ENCODE assay signal across 8 mouse cellular contexts in genomic region chr1:191910646-191911045, GRCm38 (mm10). TPM values are rescaled to one million over a fixed set of nuclear protein-coding genes. Genes with fewer than 3 reads are reported as not detected.
DNase-seq lines count a peak whose midpoint lies in the region; ATAC-seq and TF ChIP-seq lines count a peak whose summit lies in the region.
"Had no signal": no experiment of that assay in that cellular context is flagged by ENCODE, and none has a peak within 500 bp of the region (broad histone marks: within the 10 kb centered on the region; RNA-seq: fewer than 3 reads in every experiment).

No protein-coding gene starts in this region.

- no peak for ATAC-seq in hindbrain, embryonic 14.5 days (ENCODE audit: low FRiP score)
- no peak for ATAC-seq in midbrain, embryonic 16.5 days
- ATAC-seq in erythroid progenitor cell, adult 5-6 weeks (replicated peaks; ENCODE audit: low FRiP score, poor library complexity, severe bottlenecking): no peak
- ATAC-seq: Patski had no signal

- peak overlapping the region; percentile 12; the same call in 1 of the 2 replicates for H3K9ac ChIP-seq in hindbrain, embryonic 14.5 days
- no peak overlapping the region for H3K9ac ChIP-seq in midbrain, embryonic 16.5 days (ENCODE audit: low read depth, low read length)

- TF ChIP-seq CTCF in layer of hippocampus, adult 2 months (conservative IDR thresholded peaks at IDR 0.05): no peak

- peak overlapping the region; percentile 74 for H3K4me3 ChIP-seq in layer of hippocampus, adult 2 months
- peak overlapping the region; percentile 6 for H3K4me3 ChIP-seq in hindbrain, embryonic 14.5 days (replicated peaks; ENCODE audit: low read length)
- H3K4me3 ChIP-seq in midbrain, embryonic 16.5 days (ENCODE audit: low read depth, low read length): no peak overlapping the region

- no peak for DNase-seq in layer of hippocampus, adult 2 months (ENCODE audit: low spot score in 2 of 2)
- DNase-seq in layer of hippocampus, adult 18-20 months (ENCODE audit: low spot score in 2 of 2): no peak
- no peak for DNase-seq in hindbrain, embryonic 14.5 days (ENCODE audit: low spot score)
- DNase-seq in kidney, adult 9 months: peak; percentile 76
- DNase-seq in urinary bladder, adult 2 months (ENCODE audit: low spot score): no peak

- 66% methylated on average over 3 of the region's 3 CpGs for WGBS in hindbrain, embryonic 14.5 days
- WGBS in midbrain, embryonic 16.5 days: 71% methylated on average over 3 of the region's 3 CpGs

- no peak overlapping the region for H3K27ac ChIP-seq in layer of hippocampus, adult 2 months
- no peak overlapping the region for H3K27ac ChIP-seq in hindbrain, embryonic 14.5 days
- H3K27ac ChIP-seq in midbrain, embryonic 16.5 days (ENCODE audit: low read length): no peak overlapping the region

- H3K36me3 ChIP-seq in hindbrain, embryonic 14.5 days (replicated peaks; ENCODE audit: control insufficient read depth, insufficient read depth): peaks cover 13% of the 10 kb centered on the region
- H3K36me3 ChIP-seq in midbrain, embryonic 16.5 days (ENCODE audit: control insufficient read depth, insufficient read depth, low read length): peaks cover 7% of the 10 kb centered on the region

- H3K9me3 ChIP-seq in hindbrain, embryonic 14.5 days (ENCODE audit: control insufficient read depth, low read length): no peaks in the 10 kb centered on the region
- H3K9me3 ChIP-seq in midbrain, embryonic 16.5 days (replicated peaks; ENCODE audit: control insufficient read depth, low read length, poor library complexity, severe bottlenecking): no peaks in the 10 kb centered on the region

- H3K4me2 ChIP-seq in hindbrain, embryonic 14.5 days (replicated peaks): peak overlapping the region; percentile 71
- H3K4me2 ChIP-seq in midbrain, embryonic 16.5 days (ENCODE audit: low read length): peak overlapping the region; percentile 36

- peaks cover 56% of the 10 kb centered on the region for H3K4me1 ChIP-seq in hindbrain, embryonic 14.5 days (replicated peaks; ENCODE audit: control insufficient read depth, insufficient read depth, low read length)
- H3K4me1 ChIP-seq in midbrain, embryonic 16.5 days (ENCODE audit: control insufficient read depth, insufficient read depth, low read length): peaks cover 44% of the 10 kb centered on the region

- H3K27me3 ChIP-seq in hindbrain, embryonic 14.5 days (ENCODE audit: control insufficient read depth, insufficient read depth, low read length): no peaks in the 10 kb centered on the region
- H3K27me3 ChIP-seq in midbrain, embryonic 16.5 days (ENCODE audit: control insufficient read depth, insufficient read depth, low read depth, low read length): no peaks in the 10 kb centered on the region
- H3K27me3 ChIP-seq: Patski had no signal

RNA-seq across cellular contexts. Expression of gene Slc30a1, which starts 4.1 kb away (rescaled TPM):
- 10 to 100 TPM; 35.5 to 37.1 TPM for total RNA-seq in layer of hippocampus, adult 2 months (2021)
- 10 to 100 TPM; 27.1 to 30.5 TPM for total RNA-seq in layer of hippocampus, adult 18-20 months (2021)
- 3.5 and 3.7 TPM in 2 replicates for polyA plus RNA-seq in hindbrain, embryonic 14.5 days (2014; fragmentation: Nextera tagmentation; extraction: Ambion mirVana)
- 2.3 and 2.8 TPM in 2 replicates for polyA plus RNA-seq in midbrain, embryonic 16.5 days (2015; fragmentation: Nextera tagmentation; extraction: Ambion mirVana)
- 11.2 and 12.6 TPM in 2 replicates for polyA plus RNA-seq in urinary bladder, adult 2 months (2012; rRNA removed)
- 12.6 and 16.6 TPM in 2 replicates for total RNA-seq in erythroid progenitor cell, adult 5-6 weeks (2015; ENCODE audit: low replicate concordance)
- total RNA-seq in erythroid progenitor cell, adult 5-6 weeks (2017; ENCODE audit: low replicate concordance): 13.2 and 21.7 TPM in 2 replicates
